Mouse (Mus musculus): Measurements from ENCODE around the gene Ctsf. TPM values are rescaled to one million over a fixed set of nuclear protein-coding genes. Genes with fewer than 3 reads are reported as not detected.

Ctsf gene
- polyA plus RNA-seq, 1 experiment from 2014 or later = 13.8 TPM

DNA sequence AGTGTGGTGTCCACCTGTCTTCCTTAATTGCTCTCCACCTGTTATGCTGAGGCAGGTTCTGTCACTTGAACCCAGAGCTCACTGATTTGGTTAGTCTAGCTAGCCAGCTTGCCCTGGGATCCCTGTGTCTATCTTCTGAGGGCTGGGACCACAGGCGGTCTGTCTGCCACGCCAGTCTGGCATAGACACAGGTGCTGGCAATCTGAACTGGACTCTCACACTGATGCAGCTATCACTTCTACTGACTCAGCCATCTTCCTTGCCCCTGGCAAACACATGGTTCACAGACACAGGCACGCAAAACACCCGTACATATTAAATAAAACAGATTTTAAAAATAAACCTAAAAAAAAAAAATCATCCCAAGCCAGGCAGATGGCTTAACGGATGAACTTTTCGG lies 17.9 kb upstream of the Ctsf start:
- H3K4me2 ChIP-seq = no peak overlapping the region
- no peaks in the 10 kb centered on the region for H3K9me3 ChIP-seq (ENCODE audit: low read depth, low read length)
- no peaks in the 10 kb centered on the region for H3K4me1 ChIP-seq (ENCODE audit: insufficient read depth)
- H3K36me3 ChIP-seq (ENCODE audit: insufficient read depth) = peaks cover 8% of the 10 kb centered on the region; the same call in 1 of the 2 replicates
- H3K4me3 ChIP-seq (ENCODE audit: low read depth, low read length) = no peak overlapping the region
- H3K9ac ChIP-seq = no peak overlapping the region
- no peak for TF ChIP-seq CTCF (IDR thresholded peaks at IDR 0.05; ENCODE audit: low read depth)
- 93% methylated on average over 6 of the region's 6 CpGs for whole genome bisulfite sequencing
- H3K27me3 ChIP-seq (ENCODE audit: insufficient read depth, low read length) = peaks cover 20% of the 10 kb centered on the region; the same call in 1 of the 2 replicates
- ATAC-seq (ENCODE audit: insufficient read depth) (no peak), DNase-seq (no peak)
- no peak overlapping the region for H3K27ac ChIP-seq (ENCODE audit: low read depth)

DNA sequence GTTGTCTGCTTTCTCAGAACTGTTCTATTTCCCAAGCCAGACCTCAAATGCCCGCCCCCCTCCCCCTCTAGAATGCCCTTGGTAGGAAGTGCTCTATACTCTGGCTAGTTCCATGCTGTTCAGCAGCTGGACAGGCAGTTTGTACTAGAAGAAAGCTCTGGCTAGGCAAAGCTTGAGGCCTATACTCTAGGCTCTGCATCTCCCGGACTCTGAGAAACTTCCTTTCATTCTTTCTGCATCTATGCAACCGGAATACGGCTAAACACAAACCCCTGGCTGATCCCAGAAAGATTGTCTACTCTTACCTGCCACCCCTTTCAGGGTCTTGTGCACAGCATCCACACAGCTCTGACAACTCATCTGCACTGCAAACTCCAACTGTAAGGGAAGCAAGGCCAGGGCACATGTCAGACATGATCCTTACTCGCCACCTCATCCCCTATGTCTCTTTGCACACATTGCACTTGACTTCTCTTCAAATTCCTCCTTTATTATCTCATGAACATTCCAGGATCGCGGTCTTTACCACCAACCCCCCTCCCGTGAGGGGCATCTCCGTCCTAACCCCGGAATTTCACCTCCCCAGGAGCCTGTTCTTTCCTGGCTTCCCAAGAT lies 16.3 kb upstream of the Ctsf start:
- Histone ChIP-seq H3K4me3 (ENCODE audit: low read depth, low read length) (peak overlapping the region; percentile 64), H3K9ac (peak overlapping the region; percentile 81), H3K36me3 (ENCODE audit: insufficient read depth) (0 out of 2 replicates have a peak, but pooled peaks cover 2% of the 10 kb centered on the region), H3K27ac (ENCODE audit: low read depth) (no peak overlapping the region; the same call in 1 of the 2 replicates), H3K9me3 (ENCODE audit: low read depth, low read length) (no peaks in the 10 kb centered on the region), H3K27me3 (ENCODE audit: insufficient read depth, low read length) (peaks cover 20% of the 10 kb centered on the region; the same call in 1 of the 2 replicates), H3K4me2 (peak overlapping the region; percentile 90), H3K4me1 (ENCODE audit: insufficient read depth) (no peaks in the 10 kb centered on the region)
- peak; percentile 50; the same call in 1 of the 2 replicates for ATAC-seq (ENCODE audit: insufficient read depth)
- DNase-seq = no peak
- TF ChIP-seq CTCF (IDR thresholded peaks at IDR 0.05; ENCODE audit: low read depth) = no peak
- 25% methylated on average over 10 of the region's 10 CpGs for WGBS

DNA sequence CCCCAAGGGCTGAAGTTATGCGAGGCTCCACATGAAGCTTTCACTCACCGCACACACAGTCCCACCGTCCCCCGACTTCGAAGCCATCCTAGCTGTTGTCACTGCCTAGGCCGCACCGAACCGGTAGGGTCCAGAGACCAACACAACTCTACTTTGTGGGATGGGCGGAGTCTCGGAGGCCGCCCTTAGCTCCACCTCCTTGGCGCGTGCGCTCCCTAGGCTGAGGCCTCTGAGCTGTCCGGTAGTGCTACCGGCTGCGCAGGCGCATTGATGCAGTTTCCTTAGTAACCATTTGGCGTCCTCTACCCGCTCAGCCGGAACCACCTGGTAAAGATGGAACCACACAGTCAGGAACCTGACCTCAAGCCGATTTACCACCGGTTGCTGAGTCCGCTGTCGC lies 15.8 kb upstream of the Ctsf start, which contains the start of the genes Ccs and Ccdc87:
Gene Ccs (minus strand): TSS at position 184 of the 400 bp plus-strand sequence.
Gene Ccdc87 (plus strand): TSS at position 218 of the 400 bp plus-strand sequence.
- Histone ChIP-seq H3K27me3 (ENCODE audit: insufficient read depth, low read length) (peaks cover 20% of the 10 kb centered on the region; the same call in 1 of the 2 replicates), H3K4me2 (peak within 1 kb of the TSS; percentile 90), H3K9me3 (ENCODE audit: low read depth, low read length) (no peaks in the 10 kb centered on the region), H3K4me1 (ENCODE audit: insufficient read depth) (no peaks in the 10 kb centered on the region), H3K36me3 (ENCODE audit: insufficient read depth) (0 out of 2 replicates have a peak, but pooled peaks cover 2% of the 10 kb centered on the region), H3K27ac (ENCODE audit: low read depth) (no peak within 1 kb of the TSS; the same call in 1 of the 2 replicates), H3K9ac (peak within 1 kb of the TSS; percentile 81), H3K4me3 (ENCODE audit: low read depth, low read length) (peak within 1 kb of the TSS; percentile 64)
- peak; percentile 12; the same call in 1 of the 2 replicates for TF ChIP-seq CTCF (IDR thresholded peaks at IDR 0.05; ENCODE audit: low read depth)
- ATAC-seq (ENCODE audit: insufficient read depth) (peak; percentile 99), DNase-seq (peak; percentile 99)
- under 1% methylated on average over 25 of the region's 25 CpGs for WGBS

DNA sequence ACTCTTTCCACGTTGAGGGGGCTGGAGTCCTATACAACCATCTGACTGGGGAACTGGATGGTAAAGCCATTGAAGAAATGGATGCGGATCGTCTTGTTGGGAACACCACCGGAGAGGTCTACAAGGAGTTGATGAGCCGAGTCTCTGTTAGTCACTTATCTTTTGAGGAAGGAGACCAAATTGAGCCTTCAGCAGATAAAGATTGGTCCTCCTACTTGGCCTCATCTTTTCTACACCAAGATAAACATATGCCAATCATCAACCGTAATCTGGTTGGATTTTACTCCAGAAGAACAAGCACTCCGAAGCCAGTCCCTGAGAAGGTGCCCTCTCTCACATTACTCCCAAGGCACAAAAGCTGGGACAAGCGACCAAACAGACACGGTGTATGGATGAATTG lies 14.1 kb upstream of the Ctsf start:
- H3K4me3 ChIP-seq (ENCODE audit: low read depth, low read length) = no peak overlapping the region
- H3K27me3 ChIP-seq (ENCODE audit: insufficient read depth, low read length) = peaks cover 20% of the 10 kb centered on the region; the same call in 1 of the 2 replicates
- no peak overlapping the region for H3K9ac ChIP-seq
- no peaks in the 10 kb centered on the region for H3K4me1 ChIP-seq (ENCODE audit: insufficient read depth)
- no peak for TF ChIP-seq CTCF (IDR thresholded peaks at IDR 0.05; ENCODE audit: low read depth)
- H3K36me3 ChIP-seq (ENCODE audit: insufficient read depth) = 0 out of 2 replicates have a peak, but pooled peaks cover 2% of the 10 kb centered on the region
- H3K4me2 ChIP-seq = no peak overlapping the region
- no peaks in the 10 kb centered on the region for H3K9me3 ChIP-seq (ENCODE audit: low read depth, low read length)
- ATAC-seq (ENCODE audit: insufficient read depth) = no peak
- H3K27ac ChIP-seq (ENCODE audit: low read depth) = no peak overlapping the region
- DNase-seq = no peak
- WGBS = 74% methylated on average over 9 of the region's 9 CpGs

DNA sequence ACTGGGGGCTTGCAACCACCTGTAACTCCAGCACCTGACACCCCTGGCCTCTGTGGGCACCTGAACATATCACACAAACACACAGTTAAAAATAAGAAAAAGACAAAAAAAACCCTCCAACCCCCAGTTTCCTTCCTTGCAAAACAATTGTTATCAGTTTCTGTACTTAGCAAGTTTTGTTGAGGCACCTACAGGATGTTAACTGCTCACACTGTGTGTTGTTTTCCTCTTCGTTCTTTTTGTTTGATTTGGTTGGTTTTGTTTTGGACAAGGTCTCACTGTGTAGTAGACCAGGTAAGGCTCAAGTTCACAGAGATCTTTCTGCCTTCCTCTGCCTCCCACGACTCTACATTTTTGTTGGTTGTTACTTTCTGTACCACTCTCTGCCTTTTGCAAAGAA lies 12.3 kb upstream of the Ctsf start:
- Histone ChIP-seq H3K4me2 (no peak overlapping the region), H3K27ac (ENCODE audit: low read depth) (no peak overlapping the region), H3K4me1 (ENCODE audit: insufficient read depth) (no peaks in the 10 kb centered on the region), H3K27me3 (ENCODE audit: insufficient read depth, low read length) (peaks cover 20% of the 10 kb centered on the region; the same call in 1 of the 2 replicates), H3K9me3 (ENCODE audit: low read depth, low read length) (no peaks in the 10 kb centered on the region), H3K36me3 (ENCODE audit: insufficient read depth) (no peaks in the 10 kb centered on the region), H3K4me3 (ENCODE audit: low read depth, low read length) (no peak overlapping the region), H3K9ac (no peak overlapping the region)
- no peak for TF ChIP-seq CTCF (IDR thresholded peaks at IDR 0.05; ENCODE audit: low read depth)
- DNase-seq (no peak), ATAC-seq (ENCODE audit: insufficient read depth) (no peak)
- WGBS = 58% methylated on average over 2 of the region's 2 CpGs

DNA sequence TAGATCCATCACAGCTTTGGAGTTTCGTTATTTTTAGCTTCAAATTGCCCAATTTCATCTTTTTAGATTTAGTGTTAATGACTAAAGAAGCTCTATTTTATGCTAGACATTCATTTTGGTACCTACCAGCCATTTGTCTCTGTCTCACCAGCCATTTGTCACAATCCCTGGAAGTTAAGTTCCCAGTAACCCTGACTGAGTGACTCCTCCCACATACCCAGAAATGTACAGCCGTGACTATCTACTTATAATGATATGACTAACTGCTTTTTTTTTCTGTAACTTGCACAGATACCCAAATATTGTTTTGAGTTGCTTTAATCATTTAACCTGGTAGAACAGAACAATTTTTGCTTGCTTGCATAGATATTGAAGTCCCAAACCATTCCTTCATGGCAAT lies 9.1 kb upstream of the Ctsf start:
- Histone ChIP-seq H3K4me3 (ENCODE audit: low read depth, low read length) (no peak overlapping the region), H3K27me3 (ENCODE audit: insufficient read depth, low read length) (peaks cover 9% of the 10 kb centered on the region; the same call in 1 of the 2 replicates), H3K27ac (ENCODE audit: low read depth) (no peak overlapping the region), H3K9me3 (ENCODE audit: low read depth, low read length) (no peaks in the 10 kb centered on the region), H3K36me3 (ENCODE audit: insufficient read depth) (no peaks in the 10 kb centered on the region), H3K4me1 (ENCODE audit: insufficient read depth) (no peaks in the 10 kb centered on the region), H3K4me2 (no peak overlapping the region), H3K9ac (no peak overlapping the region)
- no peak for ATAC-seq (ENCODE audit: insufficient read depth)
- TF ChIP-seq CTCF (IDR thresholded peaks at IDR 0.05; ENCODE audit: low read depth) = no peak
- DNase-seq = no peak
- 56% methylated on average over 2 of the region's 2 CpGs for WGBS

DNA sequence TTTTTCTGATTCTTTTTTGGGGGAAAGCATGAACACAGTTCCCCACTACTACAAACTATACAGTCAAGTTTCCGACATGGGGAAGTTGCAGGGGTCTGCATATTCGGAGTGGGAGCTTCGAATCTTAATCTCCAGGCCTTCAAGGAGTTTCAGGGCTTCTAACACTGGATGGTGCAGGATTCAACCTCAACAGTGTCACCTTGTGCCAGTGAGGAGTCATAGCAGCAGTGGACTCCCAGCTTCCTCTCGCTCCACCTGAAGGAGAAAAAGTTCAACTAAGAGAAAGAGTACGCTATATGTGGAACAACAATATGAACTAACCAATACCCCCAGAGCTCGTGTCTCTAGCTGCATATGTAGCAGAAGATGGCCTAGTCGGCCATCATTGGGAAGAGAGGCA lies 7.4 kb upstream of the Ctsf start:
- Histone ChIP-seq H3K4me3 (ENCODE audit: low read depth, low read length) (no peak overlapping the region), H3K4me1 (ENCODE audit: insufficient read depth) (no peaks in the 10 kb centered on the region), H3K9ac (no peak overlapping the region), H3K36me3 (ENCODE audit: insufficient read depth) (no peaks in the 10 kb centered on the region), H3K27me3 (ENCODE audit: insufficient read depth, low read length) (no peaks in the 10 kb centered on the region), H3K27ac (ENCODE audit: low read depth) (no peak overlapping the region), H3K4me2 (no peak overlapping the region), H3K9me3 (ENCODE audit: low read depth, low read length) (no peaks in the 10 kb centered on the region)
- DNase-seq (peak; percentile 42), ATAC-seq (ENCODE audit: insufficient read depth) (no peak)
- 23% methylated on average over 7 of the region's 7 CpGs for WGBS
- TF ChIP-seq CTCF (IDR thresholded peaks at IDR 0.05; ENCODE audit: low read depth) = peak; percentile 56
